Mouse (Mus musculus) mature B cell (primary cell): ENCODE data around the gene Dock2.

ENCODE experiments used
- in situ Hi-C: fragments of 300-500 bp; cut with MboI; formaldehyde crosslinking; loops from 2 replicates; pipeline ENCODE4 v1.14.3; 2019

Gene Dock2

GRCm38 (mm10) chr11:34528006-34528405 is 255.7 kb downstream of the Dock2 start:
- in situ Hi-C loops = no loop called here

GRCm38 (mm10) chr11:34527238-34527637 is 256.5 kb downstream of the Dock2 start:
- in situ Hi-C loops = no loop called here

GRCm38 (mm10) chr11:34525096-34525891 is 258.4 kb downstream of the Dock2 start:
- in situ Hi-C loops = no loop called here

GRCm38 (mm10) chr11:34524586-34524985 is 259.1 kb downstream of the Dock2 start:
- in situ Hi-C loops = no loop called here

- in situ Hi-C loops = no loop called here
These were observed 265.1 kb downstream of the Dock2 start for GRCm38 (mm10) chr11:34518566-34518965.

GRCm38 (mm10) chr11:34516971-34517370 is 266.7 kb downstream of the Dock2 start:
- in situ Hi-C loops = no loop called here

- in situ Hi-C loops = no loop called here
These were observed 268.4 kb downstream of the Dock2 start for GRCm38 (mm10) chr11:34515301-34515700.

GRCm38 (mm10) chr11:34506390-34506789 is 277.3 kb downstream of the Dock2 start:
- in situ Hi-C loops = no loop called here

GRCm38 (mm10) chr11:34499663-34500062 is 284.0 kb downstream of the Dock2 start:
- in situ Hi-C loops = no loop called here

GRCm38 (mm10) chr11:34494682-34495081 is 289.0 kb downstream of the Dock2 start:
- in situ Hi-C loops = no loop called here

- in situ Hi-C loops = no loop called here
These were observed 290.7 kb downstream of the Dock2 start for GRCm38 (mm10) chr11:34492986-34493385.

- in situ Hi-C loops = no loop called here
These were observed 291.5 kb downstream of the Dock2 start for GRCm38 (mm10) chr11:34492223-34492622.

GRCm38 (mm10) chr11:34489548-34489947 is 294.1 kb downstream of the Dock2 start:
- in situ Hi-C loops = no loop called here

- in situ Hi-C loops = no loop called here
These were observed 304.4 kb downstream of the Dock2 start for GRCm38 (mm10) chr11:34479301-34479700.

- in situ Hi-C loops = no loop called here
These were observed 313.9 kb downstream of the Dock2 start for GRCm38 (mm10) chr11:34469792-34470191.

- in situ Hi-C loops = no loop called here
These were observed 315.1 kb downstream of the Dock2 start for GRCm38 (mm10) chr11:34468571-34468970.

GRCm38 (mm10) chr11:34467056-34467455 is 316.6 kb downstream of the Dock2 start:
- in situ Hi-C loops = no loop called here

- in situ Hi-C loops = no loop called here
These were observed 333.7 kb downstream of the Dock2 start for GRCm38 (mm10) chr11:34449944-34450343.

- in situ Hi-C loops = no loop called here
These were observed 335.8 kb downstream of the Dock2 start for GRCm38 (mm10) chr11:34447891-34448290.

- in situ Hi-C loops = no loop called here
These were observed 345.3 kb downstream of the Dock2 start for GRCm38 (mm10) chr11:34438429-34438828.

GRCm38 (mm10) chr11:34437446-34437845 is 346.2 kb downstream of the Dock2 start:
- in situ Hi-C loops = no loop called here

GRCm38 (mm10) chr11:34431978-34432377 is 351.7 kb downstream of the Dock2 start:
- in situ Hi-C loops = no loop called here

- in situ Hi-C loops = no loop called here
These were observed 352.3 kb downstream of the Dock2 start for GRCm38 (mm10) chr11:34431371-34431770.

- in situ Hi-C loops = no loop called here
These were observed 352.8 kb downstream of the Dock2 start for GRCm38 (mm10) chr11:34430940-34431339.
